23 mouse cellular contexts compared by ENCODE assay signal in the genomic region with DNA sequence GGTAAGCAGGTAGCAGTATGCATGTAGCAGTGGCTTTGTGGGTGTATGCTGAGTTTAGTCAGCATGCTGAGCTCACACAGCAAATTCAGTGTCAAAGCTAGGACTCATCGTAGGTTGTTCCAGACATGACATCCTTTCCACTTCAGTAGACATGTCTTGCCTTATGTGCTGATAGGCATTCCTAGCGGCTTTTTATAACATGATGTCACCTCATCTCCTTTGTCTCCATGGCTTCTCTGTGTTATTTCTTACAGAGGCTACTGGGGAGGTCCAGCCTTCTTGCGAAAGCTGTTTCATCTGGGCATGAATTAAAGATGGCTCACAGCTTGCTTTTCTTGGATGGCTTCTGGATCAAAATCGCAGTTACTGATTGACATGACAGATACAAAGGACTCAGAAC. TPM values are rescaled to one million over a fixed set of nuclear protein-coding genes. Genes with fewer than 3 reads are reported as not detected.
A peak's percentile ranks its signal among the peaks of the same experiment; 100 is the strongest.
DNase-seq lines count a peak whose midpoint lies in the region.
"Had no signal": no experiment of that assay in that cellular context is flagged by ENCODE, and none has a peak within 500 bp of the region (broad histone marks: within the 10 kb centered on the region; RNA-seq: fewer than 3 reads in every experiment).

No protein-coding gene starts in this region.

- no peak overlapping the region for H3K4me3 ChIP-seq in heart, embryonic 10.5 days
- H3K4me3 ChIP-seq: embryonic facial prominence, embryonic 12.5 days; embryonic facial prominence, embryonic 15.5 days; gastrocnemius, adult 2 months; heart, embryonic 13.5 days had no signal

- WGBS in heart, embryonic 10.5 days = 81% methylated on average over 4 of the region's 4 CpGs

- H3K36me3 ChIP-seq in heart, embryonic 10.5 days = no peaks in the 10 kb centered on the region
- H3K36me3 ChIP-seq: embryonic facial prominence, embryonic 12.5 days; embryonic facial prominence, embryonic 15.5 days; heart, embryonic 13.5 days had no signal

- H3K27me3 ChIP-seq in heart, embryonic 10.5 days (ENCODE audit: insufficient read depth, poor library complexity, severe bottlenecking) = no peaks in the 10 kb centered on the region
- H3K27me3 ChIP-seq: embryonic facial prominence, embryonic 12.5 days; embryonic facial prominence, embryonic 15.5 days; heart, embryonic 13.5 days had no signal

- H3K27ac ChIP-seq in heart, embryonic 10.5 days = no peak overlapping the region
- H3K27ac ChIP-seq: embryonic facial prominence, embryonic 12.5 days; embryonic facial prominence, embryonic 15.5 days; gastrocnemius, adult 2 months; heart, embryonic 13.5 days; hindbrain, embryonic 14.5 days; hindbrain, postnatal 0 days had no signal

- no peaks in the 10 kb centered on the region for H3K4me1 ChIP-seq in heart, embryonic 10.5 days
- H3K4me1 ChIP-seq: embryonic facial prominence, embryonic 12.5 days; embryonic facial prominence, embryonic 15.5 days; heart, embryonic 13.5 days had no signal

- H3K9me3 ChIP-seq in heart, embryonic 10.5 days = no peaks in the 10 kb centered on the region
- H3K9me3 ChIP-seq: embryonic facial prominence, embryonic 12.5 days; embryonic facial prominence, embryonic 15.5 days; heart, embryonic 13.5 days had no signal

- DNase-seq in heart, adult 11 months = peak; percentile 50
- DNase-seq in heart, embryonic 10.5 days (ENCODE audit: low spot score) = no peak
- DNase-seq in lung, postnatal 10 days = peak; percentile 13
- DNase-seq in lung, adult 18-20 months = no peak
- peak; percentile 10 for DNase-seq in brain, adult 2 months (ENCODE audit: low read depth, low spot score)
- DNase-seq in right cerebral cortex, adult 2 months (ENCODE audit: low spot score in 2 of 2) = no peak
- no peak for DNase-seq in testis, postnatal 10 days (ENCODE audit: low spot score)
- DNase-seq: adrenal gland, adult 2 months; adrenal gland, postnatal 14 days; cerebellum, adult 18-20 months; cerebellum, adult 9-10 months; cerebellum, postnatal 14 days; forebrain, postnatal 0 days; gastrocnemius, adult 2 months; gastrocnemius, postnatal 14 days; heart, adult 18-20 months; heart, postnatal 14 days; heart, postnatal 4 days had no signal

RNA-seq across cellular contexts. Expression of a gene that starts 44.0 kb away (rescaled TPM):
- 2.3 and 2.5 TPM in 2 replicates for polyA plus RNA-seq in heart, embryonic 10.5 days (2016; fragmentation: Nextera tagmentation; extraction: Ambion mirVana)

Comparison
In these comparisons a context has a peak if more than half of its experiments do, and no peak if none do; other contexts are left out.
1. DNase-seq: peak in heart, adult 11 months (single experiment), lung, postnatal 10 days (single experiment) and brain, adult 2 months (single experiment); none in heart, embryonic 10.5 days (single experiment), lung, adult 18-20 months (0 of 2), right cerebral cortex, adult 2 months (0 of 2) and testis, postnatal 10 days (single experiment).